Mouse (Mus musculus): ENCODE measurements around the gene Mcub.

GRCm38 (mm10) chr3:129879913-129880312 lies 90.1 kb downstream of the Mcub start:
- TF ChIP-seq POLR2A (IDR thresholded peaks at IDR 0.05; ENCODE audit: control insufficient read depth, extremely low read depth, insufficient read depth, low read length, poor library complexity) (no peak), CTCF (IDR thresholded peaks at IDR 0.05; ENCODE audit: borderline replicate concordance, control insufficient read depth, extremely low read depth, insufficient read depth, low read length, poor library complexity) (no peak)

All from thymus, adult 2 months (tissue).